Comparison of ENCODE assay signal across 7 mouse cellular contexts in genomic region chr13:21940811-21941321, GRCm38 (mm10). TPM values are rescaled to one million over a fixed set of nuclear protein-coding genes. Genes with fewer than 3 reads are reported as not detected.
DNase-seq lines count a peak whose midpoint lies in the region; ATAC-seq lines count a peak whose summit lies in the region.

No protein-coding gene starts in this region.

- H3K9ac ChIP-seq in embryonic facial prominence, embryonic 11.5 days (replicated peaks; ENCODE audit: low read length), result peak overlapping the region; percentile 48; the same call in 1 of the 2 replicates
- H3K9ac ChIP-seq in midbrain, embryonic 11.5 days (ENCODE audit: low read length), result peak overlapping the region; percentile 44; the same call in 1 of the 2 replicates

- H3K9me3 ChIP-seq in embryonic facial prominence, embryonic 11.5 days (replicated peaks; ENCODE audit: control insufficient read depth, low read length), result no peaks in the 10 kb centered on the region
- no peaks in the 10 kb centered on the region for H3K9me3 ChIP-seq in limb, embryonic 10.5 days (replicated peaks)
- no peaks in the 10 kb centered on the region for H3K9me3 ChIP-seq in midbrain, embryonic 11.5 days (ENCODE audit: control insufficient read depth, low read length)

- H3K4me3 ChIP-seq in embryonic facial prominence, embryonic 11.5 days (ENCODE audit: low read depth, low read length), result peak overlapping the region; percentile 40
- peak overlapping the region; percentile 58 for H3K4me3 ChIP-seq in limb, embryonic 10.5 days
- peak overlapping the region; percentile 48 for H3K4me3 ChIP-seq in midbrain, embryonic 11.5 days (ENCODE audit: low read depth, low read length)

- H3K27me3 ChIP-seq in embryonic facial prominence, embryonic 11.5 days (ENCODE audit: control insufficient read depth, insufficient read depth, low read length), result no peaks in the 10 kb centered on the region
- H3K27me3 ChIP-seq in limb, embryonic 10.5 days (ENCODE audit: low read depth, poor library complexity, severe bottlenecking), result no peaks in the 10 kb centered on the region
- no peaks in the 10 kb centered on the region for H3K27me3 ChIP-seq in midbrain, embryonic 11.5 days (ENCODE audit: control insufficient read depth, insufficient read depth, low read length)

- DNase-seq in adrenal gland, adult 2 months, result peak; percentile 90
- DNase-seq in embryonic facial prominence, embryonic 11.5 days (ENCODE audit: low spot score), result peak; percentile 86
- DNase-seq in heart, adult 18-20 months, result peak; percentile 87 to 93
- DNase-seq in kidney, adult 18-20 months, result peak; percentile 85
- peak; percentile 78 for DNase-seq in limb, embryonic 10.5 days (ENCODE audit: low spot score)
- DNase-seq in midbrain, embryonic 11.5 days (ENCODE audit: low spot score, missing footprints), result peak; percentile 96
- peak; percentile 75 for DNase-seq in right cerebral cortex, postnatal 4 days

- ATAC-seq in embryonic facial prominence, embryonic 11.5 days (replicated peaks; ENCODE audit: insufficient number of reproducible peaks, low FRiP score, low TSS enrichment, low read depth), result no peak
- peak; percentile 31 for ATAC-seq in midbrain, embryonic 11.5 days (ENCODE audit: low FRiP score)

- no peak overlapping the region for H3K27ac ChIP-seq in embryonic facial prominence, embryonic 11.5 days (replicated peaks; ENCODE audit: low read depth, low read length)
- no peak overlapping the region for H3K27ac ChIP-seq in limb, embryonic 10.5 days
- no peak overlapping the region for H3K27ac ChIP-seq in midbrain, embryonic 11.5 days (ENCODE audit: low read depth, low read length)

- WGBS in embryonic facial prominence, embryonic 11.5 days, result 0% methylated on average over 16 of the region's 16 CpGs
- WGBS in limb, embryonic 10.5 days, result under 1% methylated on average over 16 of the region's 16 CpGs
- WGBS in midbrain, embryonic 11.5 days, result under 1% methylated on average over 16 of the region's 16 CpGs

- peak overlapping the region; percentile 49 for H3K4me2 ChIP-seq in embryonic facial prominence, embryonic 11.5 days (ENCODE audit: low read depth, low read length)
- H3K4me2 ChIP-seq in midbrain, embryonic 11.5 days, result peak overlapping the region; percentile 50

- H3K4me1 ChIP-seq in embryonic facial prominence, embryonic 11.5 days (ENCODE audit: control insufficient read depth, insufficient read depth, low read length), result no peaks in the 10 kb centered on the region
- peaks cover 10% of the 10 kb centered on the region for H3K4me1 ChIP-seq in limb, embryonic 10.5 days
- peaks cover 3% of the 10 kb centered on the region; the same call in 1 of the 2 replicates for H3K4me1 ChIP-seq in midbrain, embryonic 11.5 days (ENCODE audit: control insufficient read depth, insufficient read depth, low read length)

- H3K36me3 ChIP-seq in embryonic facial prominence, embryonic 11.5 days (replicated peaks; ENCODE audit: control insufficient read depth, insufficient read depth, low read depth, low read length), result no peaks in the 10 kb centered on the region
- H3K36me3 ChIP-seq in limb, embryonic 10.5 days, result no peaks in the 10 kb centered on the region
- H3K36me3 ChIP-seq in midbrain, embryonic 11.5 days (ENCODE audit: control insufficient read depth, insufficient read depth, low read length), result no peaks in the 10 kb centered on the region

RNA-seq across cellular contexts. Expression of gene Zfp184, which starts 4.0 kb away (rescaled TPM):
- 1 to 10 TPM; 1.7 to 1.9 TPM for total RNA-seq in adrenal gland, adult 2 months (2021)
- polyA plus RNA-seq in adrenal gland, adult 2 months (2012; rRNA removed), result 0.26 and 0.35 TPM in 2 replicates
- polyA plus RNA-seq in embryonic facial prominence, embryonic 11.5 days (2014; fragmentation: Nextera tagmentation; extraction: Ambion mirVana), result 28.2 and 30.4 TPM in 2 replicates
- total RNA-seq in heart, adult 18-20 months (2021), result 1 to 10 TPM in 1 of 2 experiments, under 1 TPM in 1; 0.67 to 1.3 TPM
- 22.4 and 27.0 TPM in 2 replicates for polyA plus RNA-seq in limb, embryonic 10.5 days (2016; fragmentation: Nextera tagmentation; extraction: Ambion mirVana)
- polyA plus RNA-seq in midbrain, embryonic 11.5 days (2014; fragmentation: Nextera tagmentation; extraction: Ambion mirVana), result 26.7 and 27.9 TPM in 2 replicates

RNA-seq across cellular contexts. Expression of gene Pom121l2, which starts 40.1 kb away (rescaled TPM):
- total RNA-seq in adrenal gland, adult 2 months (2021), result not detected
- polyA plus RNA-seq in adrenal gland, adult 2 months (2012; rRNA removed), result not detected in 2 replicates
- polyA plus RNA-seq in embryonic facial prominence, embryonic 11.5 days (2014; fragmentation: Nextera tagmentation; extraction: Ambion mirVana), result 0.24 TPM in 1 of 2 replicates, not detected in the other
- total RNA-seq in heart, adult 18-20 months (2021), result not detected
- polyA plus RNA-seq in limb, embryonic 10.5 days (2016; fragmentation: Nextera tagmentation; extraction: Ambion mirVana), result 0.14 and 0.28 TPM in 2 replicates
- polyA plus RNA-seq in midbrain, embryonic 11.5 days (2014; fragmentation: Nextera tagmentation; extraction: Ambion mirVana), result not detected in 2 replicates

Comparison
In these comparisons a context has a peak if more than half of its experiments do, and no peak if none do; other contexts are left out.
1. RNA of gene Zfp184, which starts 4.0 kb away (polyA plus RNA-seq): 28.2 to 30.4 TPM in embryonic facial prominence, embryonic 11.5 days, 26.7 to 27.9 TPM in midbrain, embryonic 11.5 days and 22.4 to 27.0 TPM in limb, embryonic 10.5 days; 0.26 to 0.35 TPM in adrenal gland, adult 2 months; every median in the first group is over 10 times any median in the second.
2. Peak in every context shown above with its lines, with median percentiles within 50 percentile points of each other: DNase-seq and H3K4me3 ChIP-seq.